Mouse (Mus musculus) embryonic facial prominence, embryonic 14.5 days (tissue): ENCODE results near the gene Prr18. TPM values are rescaled to one million over a fixed set of nuclear protein-coding genes. Genes with fewer than 3 reads are reported as not detected.

Experiments
- ATAC-seq: fragments of 200-750 bp; cut with Nextera tagmentation; 2 replicates; pipeline ENCODE4 v1.8.0; 2017; ENCODE audit warnings: low read depth, moderate number of reproducible peaks, moderate TSS enrichment
- DNase-seq: peaks from one replicate; pipeline ENCODE4 v3.0.0-alpha.2; 2015; ENCODE audit warnings: low spot score
- H3K27ac ChIP-seq: fragments of 300-500 bp; sonication (generic); replicated peaks from 2 replicates; pipeline ENCODE4 v1.5.1; 2014; ENCODE audit warnings: low read depth, mild to moderate bottlenecking, low read length, moderate library complexity
- H3K27me3 ChIP-seq: fragments of 300-500 bp; sonication (generic); replicated peaks from 2 replicates; pipeline ENCODE4 v1.6.1; 2014; ENCODE audit warnings: low read length; ENCODE audit not compliant: control insufficient read depth, insufficient read depth
- H3K36me3 ChIP-seq: fragments of 300-500 bp; sonication (generic); 2 replicates; pipeline ENCODE4 v1.6.1; 2014; ENCODE audit warnings: low read length, mixed read lengths; ENCODE audit not compliant: control insufficient read depth, insufficient read depth
- H3K4me1 ChIP-seq: fragments of 300-500 bp; sonication (generic); 2 replicates; pipeline ENCODE4 v1.6.1; 2014; ENCODE audit warnings: antibody characterized with exemption, low read length; ENCODE audit not compliant: control insufficient read depth, insufficient read depth
- H3K4me2 ChIP-seq: fragments of 300-500 bp; sonication (generic); 2 replicates; pipeline ENCODE4 v1.6.1; 2014; ENCODE audit warnings: low read depth, mild to moderate bottlenecking, low read length, moderate library complexity, mixed read lengths
- H3K4me3 ChIP-seq: fragments of 300-500 bp; sonication (generic); 2 replicates; pipeline ENCODE4 v1.5.1; 2014; ENCODE audit warnings: low read depth, mild to moderate bottlenecking, low read length
- H3K9ac ChIP-seq: fragments of 300-500 bp; sonication (generic); 2 replicates; pipeline ENCODE4 v1.6.1; 2014; ENCODE audit warnings: low read depth, mild to moderate bottlenecking, low read length, moderate library complexity, mixed read lengths
- H3K9me3 ChIP-seq: fragments of 300-500 bp; sonication (generic); 2 replicates; pipeline ENCODE4 v1.6.1; 2016; ENCODE audit warnings: low read length; ENCODE audit not compliant: control insufficient read depth
- WGBS: fragments of 180-500 bp; shearing (Covaris S2); extraction: QIAGEN DNeasy Blood & Tissue Kit; methylation state at CpG from one replicate; pipeline ENCODE4 v1.1.7; 2014; 5-methylcytosine and 5-hydroxymethylcytosine counted together
- polyA plus RNA-seq: library from polyadenylated mRNA; unstranded; fragments of >200 nt; fragmentation: Nextera tagmentation; extraction: Ambion mirVana; gene quantifications from 2 replicates; pipeline ENCODE4 v1.2.1, GENCODE M21; 2014

Gene Prr18
- polyA plus RNA-seq, 1 experiment from 2014 or later: 1.0 TPM

GRCm38 (mm10) chr17:8328511-8329174 is 8.6 kb upstream of the Prr18 start:
- DNase-seq: no peak
- Histone ChIP-seq H3K36me3 (peaks cover 23% of the 10 kb centered on the region), H3K27me3 (no peaks in the 10 kb centered on the region), H3K9me3 (no peaks in the 10 kb centered on the region), H3K27ac (no peak overlapping the region), H3K4me3 (no peak overlapping the region), H3K9ac (no peak overlapping the region), H3K4me1 (no peaks in the 10 kb centered on the region), H3K4me2 (no peak overlapping the region)
- ATAC-seq: no peak
- 70% methylated on average over 7 of the region's 7 CpGs for WGBS

DNA sequence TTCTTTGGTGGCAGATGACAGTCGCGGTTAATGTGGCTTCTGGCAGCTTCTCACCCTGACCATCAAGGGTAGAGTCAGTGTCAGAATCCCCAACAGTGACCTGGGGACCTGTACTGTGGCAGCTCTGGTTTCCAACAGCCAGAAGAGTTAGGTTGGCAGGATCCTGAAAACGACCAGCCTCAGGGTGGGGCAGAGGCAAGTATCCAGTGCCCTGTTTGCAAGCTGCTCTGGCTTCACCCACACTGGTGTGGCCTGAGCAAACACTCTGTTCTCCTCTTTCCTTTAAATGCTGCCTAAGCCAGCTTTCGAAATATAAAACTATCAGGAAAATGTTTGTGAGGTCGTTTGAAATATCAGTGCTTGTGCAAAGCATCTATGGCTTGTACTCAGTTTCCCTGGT is 6.7 kb upstream of the Prr18 start:
- H3K4me1 ChIP-seq: no peaks in the 10 kb centered on the region
- WGBS: 79% methylated on average over 5 of the region's 5 CpGs
- no peak overlapping the region for H3K4me3 ChIP-seq
- H3K27ac ChIP-seq: no peak overlapping the region
- ATAC-seq: no peak
- H3K4me2 ChIP-seq: no peak overlapping the region
- no peak overlapping the region for H3K9ac ChIP-seq
- peaks cover 15% of the 10 kb centered on the region for H3K36me3 ChIP-seq
- H3K27me3 ChIP-seq: no peaks in the 10 kb centered on the region
- no peaks in the 10 kb centered on the region for H3K9me3 ChIP-seq
- no peak for DNase-seq

GRCm38 (mm10) chr17:8339666-8340374 is 2.6 kb downstream of the Prr18 start:
- peaks cover 6% of the 10 kb centered on the region for H3K4me1 ChIP-seq
- ATAC-seq: no peak
- DNase-seq: no peak
- peak overlapping the region; percentile 62 for H3K4me3 ChIP-seq
- H3K36me3 ChIP-seq: no peaks in the 10 kb centered on the region
- WGBS: 25% methylated on average over 8 of the region's 8 CpGs
- no peak overlapping the region; the same call in 1 of the 2 replicates for H3K9ac ChIP-seq
- peaks cover 43% of the 10 kb centered on the region for H3K27me3 ChIP-seq
- no peaks in the 10 kb centered on the region for H3K9me3 ChIP-seq
- peak overlapping the region; percentile 100 for H3K4me2 ChIP-seq
- no peak overlapping the region for H3K27ac ChIP-seq

- peak overlapping the region; percentile 100 for H3K4me2 ChIP-seq
- H3K27me3 ChIP-seq: peaks cover 43% of the 10 kb centered on the region
- DNase-seq: peak; percentile 40
- 0% methylated on average over 32 of the region's 92 CpGs for WGBS
- H3K4me3 ChIP-seq: peak overlapping the region; percentile 62
- no peak overlapping the region for H3K27ac ChIP-seq
- H3K36me3 ChIP-seq: no peaks in the 10 kb centered on the region
- peak; percentile 62 for ATAC-seq
- peaks cover 6% of the 10 kb centered on the region for H3K4me1 ChIP-seq
- peak overlapping the region; percentile 71 for H3K9ac ChIP-seq
- H3K9me3 ChIP-seq: no peaks in the 10 kb centered on the region
Observed at GRCm38 (mm10) chr17:8340407-8341359, 3.4 kb downstream of the Prr18 start.

DNA sequence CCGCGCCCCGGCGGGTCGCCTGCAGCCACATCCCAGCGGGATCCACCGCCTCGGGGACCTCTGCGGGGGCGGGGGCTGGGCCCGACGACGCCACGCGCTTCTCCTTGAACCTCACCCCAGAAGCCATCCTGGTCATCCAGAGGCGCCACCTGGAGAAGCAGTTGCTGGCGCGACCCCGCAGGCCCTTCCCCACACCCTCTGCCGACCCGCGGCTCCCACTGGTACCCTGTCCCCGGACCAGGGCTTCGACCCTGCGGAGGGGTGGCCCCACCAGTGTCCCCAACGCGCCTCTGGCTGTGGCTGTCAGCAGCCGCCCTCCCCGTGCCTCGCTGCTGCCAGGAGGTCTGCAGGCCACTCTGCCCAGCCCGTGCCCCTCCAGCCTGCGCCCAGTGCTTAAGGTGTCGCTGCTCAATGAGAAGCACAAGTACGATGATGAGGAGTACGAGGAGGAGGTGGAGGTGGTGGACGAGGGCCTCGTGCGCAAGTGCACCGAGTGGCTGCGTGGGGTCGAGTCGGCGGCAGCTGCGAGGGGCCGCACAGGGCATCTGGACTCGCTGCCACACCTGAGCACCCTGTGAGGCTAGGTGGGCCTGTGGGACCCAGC is 4.2 kb downstream of the Prr18 start:
- Histone ChIP-seq H3K4me3 (peak overlapping the region; percentile 62), H3K9me3 (no peaks in the 10 kb centered on the region), H3K9ac (peak overlapping the region; percentile 71), H3K4me1 (peaks cover 6% of the 10 kb centered on the region), H3K4me2 (peak overlapping the region; percentile 100), H3K36me3 (no peaks in the 10 kb centered on the region), H3K27me3 (peaks cover 43% of the 10 kb centered on the region), H3K27ac (no peak overlapping the region)
- ATAC-seq (peak; percentile 22; the same call in 1 of the 2 replicates), DNase-seq (no peak)
- whole genome bisulfite sequencing: 27% methylated on average over 22 of the region's 46 CpGs

- DNase-seq: no peak
- no peak for ATAC-seq
- no peak overlapping the region for H3K4me3 ChIP-seq
- WGBS: 56% methylated on average over 5 of the region's 5 CpGs
- peaks cover 6% of the 10 kb centered on the region for H3K4me1 ChIP-seq
- no peak overlapping the region for H3K9ac ChIP-seq
- H3K9me3 ChIP-seq: no peaks in the 10 kb centered on the region
- H3K27me3 ChIP-seq: peaks cover 43% of the 10 kb centered on the region
- H3K4me2 ChIP-seq: no peak overlapping the region
- no peaks in the 10 kb centered on the region for H3K36me3 ChIP-seq
- H3K27ac ChIP-seq: no peak overlapping the region
Observed at GRCm38 (mm10) chr17:8342706-8343105, 5.4 kb downstream of the Prr18 start.

DNA sequence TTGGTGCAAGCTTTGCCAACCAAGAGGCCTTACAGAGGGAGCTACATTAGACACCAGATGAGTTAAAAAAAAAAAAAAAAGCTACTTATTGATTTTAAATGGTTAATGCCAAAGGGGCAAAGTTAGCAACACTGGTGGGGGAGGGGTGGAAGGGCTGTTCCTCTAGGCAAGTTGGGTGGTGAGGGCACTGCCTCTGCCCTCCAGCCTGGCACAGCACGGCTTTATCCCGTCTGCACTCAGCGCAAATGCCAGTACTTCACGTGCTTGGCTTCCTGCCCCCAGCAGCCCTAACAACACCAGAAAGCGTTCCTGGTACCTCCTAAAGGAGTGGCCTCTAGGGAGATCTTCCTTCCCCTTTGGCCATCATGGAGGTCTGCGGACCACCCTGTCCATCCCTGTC is 6.2 kb downstream of the Prr18 start:
- Histone ChIP-seq H3K27me3 (peaks cover 42% of the 10 kb centered on the region), H3K9ac (no peak overlapping the region), H3K4me2 (no peak overlapping the region), H3K9me3 (no peaks in the 10 kb centered on the region), H3K4me1 (peaks cover 6% of the 10 kb centered on the region), H3K36me3 (no peaks in the 10 kb centered on the region), H3K27ac (no peak overlapping the region), H3K4me3 (no peak overlapping the region)
- no peak for ATAC-seq
- no peak for DNase-seq
- 52% methylated on average over 6 of the region's 6 CpGs for WGBS

DNA sequence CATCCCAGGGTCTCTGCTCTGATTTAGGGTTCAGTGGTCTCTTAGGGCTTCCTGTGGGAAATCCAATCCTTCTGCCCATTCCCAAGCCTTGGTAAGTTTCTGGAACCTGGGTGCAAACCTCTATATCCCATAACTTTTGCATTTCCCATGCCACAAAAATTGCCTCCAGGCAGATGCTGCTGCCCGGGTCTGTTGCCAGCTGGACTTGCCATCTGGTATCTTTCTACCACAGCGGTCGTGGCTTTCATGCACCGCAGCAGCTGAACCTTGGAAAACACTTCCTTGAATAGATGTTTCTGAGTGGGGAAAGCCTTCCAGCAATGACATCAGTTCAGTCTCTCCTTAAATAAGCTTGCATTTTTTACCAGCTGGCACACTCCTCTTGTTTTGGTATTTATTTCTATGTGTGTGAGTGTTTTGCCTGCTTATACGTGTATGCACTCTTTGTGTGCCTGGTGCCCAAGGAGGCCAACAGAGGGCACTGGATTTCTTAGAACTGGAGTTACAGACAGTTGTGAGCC is 10.6 kb downstream of the Prr18 start:
- H3K9ac ChIP-seq: no peak overlapping the region
- H3K4me1 ChIP-seq: no peaks in the 10 kb centered on the region
- H3K9me3 ChIP-seq: no peaks in the 10 kb centered on the region
- no peak overlapping the region for H3K4me2 ChIP-seq
- ATAC-seq (no peak), DNase-seq (no peak)
- H3K36me3 ChIP-seq: no peaks in the 10 kb centered on the region
- WGBS: 74% methylated on average over 5 of the region's 5 CpGs
- no peaks in the 10 kb centered on the region for H3K27me3 ChIP-seq
- no peak overlapping the region for H3K4me3 ChIP-seq
- H3K27ac ChIP-seq: no peak overlapping the region
